Comparison of ENCODE assay signal across 9 mouse cellular contexts in genomic region chr9:119404090-119404489, GRCm38 (mm10). TPM values are rescaled to one million over a fixed set of nuclear protein-coding genes. Genes with fewer than 3 reads are reported as not detected.
A peak's percentile ranks its signal among the peaks of the same experiment; 100 is the strongest.
DNase-seq lines count a peak whose midpoint lies in the region; ATAC-seq and TF ChIP-seq lines count a peak whose summit lies in the region.
"Had no signal": no experiment of that assay in that cellular context is flagged by ENCODE, and none has a peak within 500 bp of the region (broad histone marks: within the 10 kb centered on the region; RNA-seq: fewer than 3 reads in every experiment).

No protein-coding gene starts in this region.

- no peaks in the 10 kb centered on the region for H3K9me3 ChIP-seq in heart, postnatal 0 days (replicated peaks; ENCODE audit: control insufficient read depth, low read length)
- no peaks in the 10 kb centered on the region for H3K9me3 ChIP-seq in embryonic facial prominence, embryonic 12.5 days
- H3K9me3 ChIP-seq in midbrain, postnatal 0 days (ENCODE audit: low read length) = no peaks in the 10 kb centered on the region

- H3K9ac ChIP-seq in heart, postnatal 0 days (replicated peaks; ENCODE audit: low read depth, low read length) = no peak overlapping the region
- H3K9ac ChIP-seq in embryonic facial prominence, embryonic 12.5 days = peak overlapping the region; percentile 98
- peak overlapping the region; percentile 99; the same call in 1 of the 2 replicates for H3K9ac ChIP-seq in midbrain, postnatal 0 days (replicated peaks; ENCODE audit: low read length, poor library complexity, severe bottlenecking)

- H3K27me3 ChIP-seq in heart, postnatal 0 days (ENCODE audit: control insufficient read depth, insufficient read depth, low read length) = no peaks in the 10 kb centered on the region
- no peaks in the 10 kb centered on the region for H3K27me3 ChIP-seq in embryonic facial prominence, embryonic 12.5 days
- no peaks in the 10 kb centered on the region for H3K27me3 ChIP-seq in midbrain, postnatal 0 days (ENCODE audit: insufficient read depth, low read length)

- DNase-seq in heart, postnatal 0 days (ENCODE audit: low spot score) = no peak
- DNase-seq in heart, adult 8-10 months (ENCODE audit: low spot score) = no peak
- DNase-seq in induced T-regulatory cell, adult 2 months (ENCODE audit: low read depth) = peak; percentile 6
- DNase-seq in midbrain, postnatal 0 days (ENCODE audit: low spot score) = no peak
- DNase-seq in right cerebral cortex, adult 18-20 months = no peak
- DNase-seq in left cerebral cortex, postnatal 14 days (ENCODE audit: low spot score in 2 of 2) = no peak
- DNase-seq in T-cell, adult 2 months (ENCODE audit: low spot score) = no peak

- intact Hi-C loops in left cerebral cortex, postnatal 14 days (cut with DNase I) = no loop called here

- WGBS in heart, postnatal 0 days = 85% methylated on average over 5 of the region's 5 CpGs
- WGBS in embryonic facial prominence, embryonic 12.5 days = 65% methylated on average over 5 of the region's 5 CpGs
- 53% methylated on average over 5 of the region's 5 CpGs for WGBS in midbrain, postnatal 0 days

- H3K4me2 ChIP-seq in heart, postnatal 0 days (ENCODE audit: low read depth, low read length) = peak overlapping the region; percentile 97; the same call in 1 of the 2 replicates
- peak overlapping the region; percentile 85 for H3K4me2 ChIP-seq in embryonic facial prominence, embryonic 12.5 days (replicated peaks)
- peak overlapping the region; percentile 94 for H3K4me2 ChIP-seq in midbrain, postnatal 0 days (ENCODE audit: low read depth, low read length, poor library complexity, severe bottlenecking)

- no peak for ATAC-seq in heart, postnatal 0 days (ENCODE audit: insufficient read depth, low read depth)
- ATAC-seq in embryonic facial prominence, embryonic 12.5 days (ENCODE audit: insufficient number of reproducible peaks, insufficient read depth, low FRiP score, low TSS enrichment) = no peak
- no peak for ATAC-seq in midbrain, postnatal 0 days (ENCODE audit: low FRiP score)

- 0 out of 2 replicates have a peak overlapping the region, but pooled peaks have one; percentile 83 for H3K4me3 ChIP-seq in heart, postnatal 0 days (ENCODE audit: low read depth, low read length)
- H3K4me3 ChIP-seq in embryonic facial prominence, embryonic 12.5 days = peak overlapping the region; percentile 89
- peak overlapping the region; percentile 98 for H3K4me3 ChIP-seq in midbrain, postnatal 0 days (ENCODE audit: low read depth, low read length)

- peaks cover 16% of the 10 kb centered on the region for H3K4me1 ChIP-seq in heart, postnatal 0 days (ENCODE audit: control insufficient read depth, insufficient read depth)
- peaks cover 30% of the 10 kb centered on the region for H3K4me1 ChIP-seq in embryonic facial prominence, embryonic 12.5 days
- peaks cover 7% of the 10 kb centered on the region for H3K4me1 ChIP-seq in midbrain, postnatal 0 days (ENCODE audit: insufficient read depth, low read length)

- no peak overlapping the region for H3K27ac ChIP-seq in heart, postnatal 0 days (ENCODE audit: low read depth)
- no peak overlapping the region for H3K27ac ChIP-seq in embryonic facial prominence, embryonic 12.5 days
- H3K27ac ChIP-seq in midbrain, postnatal 0 days (ENCODE audit: low read depth, low read length) = no peak overlapping the region

- no peaks in the 10 kb centered on the region for H3K36me3 ChIP-seq in heart, postnatal 0 days (replicated peaks; ENCODE audit: control insufficient read depth, insufficient read depth, low read length)
- no peaks in the 10 kb centered on the region for H3K36me3 ChIP-seq in embryonic facial prominence, embryonic 12.5 days
- no peaks in the 10 kb centered on the region for H3K36me3 ChIP-seq in midbrain, postnatal 0 days (ENCODE audit: insufficient read depth, low read length)

- no peak for TF ChIP-seq EP300 in heart, postnatal 0 days (IDR thresholded peaks at IDR 0.05; ENCODE audit: low read depth)

- TF ChIP-seq CTCF in heart, postnatal 0 days (IDR thresholded peaks at IDR 0.05; ENCODE audit: low read depth) = no peak
- TF ChIP-seq CTCF in midbrain, postnatal 0 days (IDR thresholded peaks at IDR 0.05) = no peak

RNA-seq across cellular contexts. Expression of gene Acvr2b, which starts 2.2 kb away (rescaled TPM):
- total RNA-seq in heart, postnatal 0 days (2014; rRNA removed; ENCODE audit: low replicate concordance) = 4.3 and 6.6 TPM in 2 replicates
- polyA plus RNA-seq in heart, postnatal 0 days (2015; fragmentation: Nextera tagmentation; extraction: Ambion mirVana) = 6.6 and 6.8 TPM in 2 replicates
- total RNA-seq in heart, adult 8-10 months (2022) = 1 to 10 TPM; 3.5 to 7.6 (median 5.4) TPM
- polyA plus RNA-seq in embryonic facial prominence, embryonic 12.5 days (2016; fragmentation: Nextera tagmentation; extraction: Ambion mirVana) = 44.5 and 52.2 TPM in 2 replicates
- 35.6 and 39.7 TPM in 2 replicates for total RNA-seq in midbrain, postnatal 0 days (2014; rRNA removed)
- polyA plus RNA-seq in midbrain, postnatal 0 days (2015; fragmentation: Nextera tagmentation; extraction: Ambion mirVana) = 29.5 and 32.1 TPM in 2 replicates
- 10 to 100 TPM; 12.7 to 14.6 TPM for total RNA-seq in left cerebral cortex, postnatal 14 days (2021)

RNA-seq across cellular contexts. Expression of gene Slc22a14, which starts 38.7 kb away (rescaled TPM):
- total RNA-seq in heart, postnatal 0 days (2014; rRNA removed; ENCODE audit: low replicate concordance) = 0.19 TPM in 1 of 2 replicates, not detected in the other
- polyA plus RNA-seq in heart, postnatal 0 days (2015; fragmentation: Nextera tagmentation; extraction: Ambion mirVana) = 0.08 and 0.11 TPM in 2 replicates
- under 1 TPM in 2 of 4 experiments, not detected in 2; 0.31 to 0.47 TPM for total RNA-seq in heart, adult 8-10 months (2022)
- not detected in 2 replicates for polyA plus RNA-seq in embryonic facial prominence, embryonic 12.5 days (2016; fragmentation: Nextera tagmentation; extraction: Ambion mirVana)
- total RNA-seq in midbrain, postnatal 0 days (2014; rRNA removed) = not detected in 2 replicates
- 0.15 TPM in 1 of 2 replicates, not detected in the other for polyA plus RNA-seq in midbrain, postnatal 0 days (2015; fragmentation: Nextera tagmentation; extraction: Ambion mirVana)
- not detected for total RNA-seq in left cerebral cortex, postnatal 14 days (2021)
- total RNA-seq: left cerebral cortex, postnatal 25 days had no signal

RNA-seq across cellular contexts. Expression of gene Exog, which starts 40.7 kb away (rescaled TPM):
- total RNA-seq in heart, postnatal 0 days (2014; rRNA removed; ENCODE audit: low replicate concordance) = 1.4 and 3.0 TPM in 2 replicates
- polyA plus RNA-seq in heart, postnatal 0 days (2015; fragmentation: Nextera tagmentation; extraction: Ambion mirVana) = 4.2 and 4.8 TPM in 2 replicates
- total RNA-seq in heart, adult 8-10 months (2022) = 1 to 10 TPM; 2.4 to 3.3 (median 2.8) TPM
- 45.6 and 48.3 TPM in 2 replicates for polyA plus RNA-seq in embryonic facial prominence, embryonic 12.5 days (2016; fragmentation: Nextera tagmentation; extraction: Ambion mirVana)
- total RNA-seq in midbrain, postnatal 0 days (2014; rRNA removed) = 26.0 and 29.2 TPM in 2 replicates
- 36.8 and 38.0 TPM in 2 replicates for polyA plus RNA-seq in midbrain, postnatal 0 days (2015; fragmentation: Nextera tagmentation; extraction: Ambion mirVana)
- total RNA-seq in left cerebral cortex, postnatal 14 days (2021) = 10 to 100 TPM; 23.8 to 24.7 TPM

RNA-seq across cellular contexts. Expression of gene Xylb, which starts 46.9 kb away (rescaled TPM):
- total RNA-seq in heart, postnatal 0 days (2014; rRNA removed; ENCODE audit: low replicate concordance) = 0.04 and 0.12 TPM in 2 replicates
- polyA plus RNA-seq in heart, postnatal 0 days (2015; fragmentation: Nextera tagmentation; extraction: Ambion mirVana) = 0.26 and 0.46 TPM in 2 replicates
- under 1 TPM; 0.25 to 0.41 (median 0.39) TPM for total RNA-seq in heart, adult 8-10 months (2022)
- polyA plus RNA-seq in embryonic facial prominence, embryonic 12.5 days (2016; fragmentation: Nextera tagmentation; extraction: Ambion mirVana) = 6.6 and 6.7 TPM in 2 replicates
- total RNA-seq in midbrain, postnatal 0 days (2014; rRNA removed) = 2.6 and 3.2 TPM in 2 replicates
- polyA plus RNA-seq in midbrain, postnatal 0 days (2015; fragmentation: Nextera tagmentation; extraction: Ambion mirVana) = 3.9 and 4.3 TPM in 2 replicates
- 1 to 10 TPM; 3.8 to 3.9 TPM for total RNA-seq in left cerebral cortex, postnatal 14 days (2021)
